Mouse (Mus musculus) forebrain, embryonic 11.5 days (tissue): ENCODE data around the gene Rtn4. TPM values are rescaled to one million over a fixed set of nuclear protein-coding genes. Genes with fewer than 3 reads are reported as not detected.
A peak's percentile ranks its signal among the peaks of the same experiment; 100 is the strongest.

ENCODE experiments used
- ATAC-seq: fragments of 200-750 bp; cut with Nextera tagmentation; replicated peaks from 2 replicates; pipeline ENCODE4 v1.8.0; 2017; ENCODE audit warnings: moderate TSS enrichment; ENCODE audit not compliant: low FRiP score
- DNase-seq: peaks from one replicate; pipeline ENCODE4 v3.0.0-alpha.2; 2017; ENCODE audit warnings: low spot score
- H3K27ac ChIP-seq: fragments of 300-500 bp; sonication (generic); 2 replicates; pipeline ENCODE4 v1.5.1; 2014; ENCODE audit warnings: low read depth, low read length
- H3K27me3 ChIP-seq: fragments of 300-500 bp; sonication (generic); 2 replicates; pipeline ENCODE4 v1.6.1; 2014; ENCODE audit warnings: mild to moderate bottlenecking, low read length, mixed read lengths; ENCODE audit not compliant: control insufficient read depth, insufficient read depth
- H3K36me3 ChIP-seq: fragments of 300-500 bp; sonication (generic); 2 replicates; pipeline ENCODE4 v1.6.1; 2014; ENCODE audit warnings: mild to moderate bottlenecking, low read length, moderate library complexity, mixed read lengths; ENCODE audit not compliant: control insufficient read depth, insufficient read depth
- H3K4me1 ChIP-seq: fragments of 300-500 bp; sonication (generic); replicated peaks from 2 replicates; pipeline ENCODE4 v1.6.1; 2014; ENCODE audit warnings: low read length, mixed read lengths; ENCODE audit not compliant: control insufficient read depth, insufficient read depth
- H3K4me2 ChIP-seq: fragments of 300-500 bp; sonication (generic); 2 replicates; pipeline ENCODE4 v1.6.1; 2014; ENCODE audit warnings: low read depth, mild to moderate bottlenecking, low read length, moderate library complexity, mixed read lengths; ENCODE audit not compliant: severe bottlenecking
- H3K4me3 ChIP-seq: fragments of 300-500 bp; sonication (generic); 2 replicates; pipeline ENCODE4 v1.5.1; 2014; ENCODE audit warnings: low read depth, low read length
- H3K9ac ChIP-seq: fragments of 300-500 bp; sonication (generic); 2 replicates; pipeline ENCODE4 v1.6.1; 2014; ENCODE audit warnings: low read length
- H3K9me3 ChIP-seq: fragments of 300-500 bp; sonication (generic); 2 replicates; pipeline ENCODE4 v1.6.1; 2016; ENCODE audit warnings: low read length, mixed read lengths; ENCODE audit not compliant: control insufficient read depth
- WGBS: fragments of 180-500 bp; shearing (Covaris S2); extraction: QIAGEN DNeasy Blood & Tissue Kit; methylation state at CpG from one replicate; pipeline ENCODE4 v1.1.7; 2014; 5-methylcytosine and 5-hydroxymethylcytosine counted together
- polyA plus RNA-seq: library from polyadenylated mRNA; unstranded; fragments of >200 nt; fragmentation: Nextera tagmentation; extraction: Ambion mirVana; gene quantifications from 2 replicates; pipeline ENCODE4 v1.2.1, GENCODE M21; 2014

Rtn4 gene
- polyA plus RNA-seq, 1 experiment from 2014 or later = 70.0 TPM

DNA sequence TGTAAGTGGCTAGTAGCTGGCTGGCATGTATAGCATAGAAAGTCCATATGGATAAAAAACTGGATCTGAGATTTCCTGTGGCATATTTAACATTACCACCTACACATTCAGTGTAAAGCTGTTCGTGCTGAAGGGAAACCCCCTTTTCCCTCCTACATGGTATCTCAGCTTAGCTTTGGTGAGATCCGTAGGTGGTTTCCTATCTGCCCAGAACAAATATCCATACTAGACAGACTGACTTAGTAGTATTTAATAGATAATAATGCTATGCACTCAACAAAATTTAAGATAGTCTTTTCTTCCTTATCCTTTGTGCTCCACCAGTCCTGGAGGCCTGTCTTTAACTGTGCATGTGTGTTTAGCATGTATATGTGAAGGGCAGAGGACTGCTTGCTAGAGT, 19.4 kb upstream of the Rtn4 start:
- Histone ChIP-seq H3K9me3 (no peaks in the 10 kb centered on the region), H3K9ac (no peak overlapping the region), H3K27ac (no peak overlapping the region), H3K4me2 (no peak overlapping the region), H3K36me3 (no peaks in the 10 kb centered on the region), H3K4me3 (no peak overlapping the region), H3K4me1 (no peaks in the 10 kb centered on the region), H3K27me3 (no peaks in the 10 kb centered on the region)
- DNase-seq = no peak
- no peak for ATAC-seq
- 92% methylated on average over 2 of the region's 2 CpGs for WGBS

DNA sequence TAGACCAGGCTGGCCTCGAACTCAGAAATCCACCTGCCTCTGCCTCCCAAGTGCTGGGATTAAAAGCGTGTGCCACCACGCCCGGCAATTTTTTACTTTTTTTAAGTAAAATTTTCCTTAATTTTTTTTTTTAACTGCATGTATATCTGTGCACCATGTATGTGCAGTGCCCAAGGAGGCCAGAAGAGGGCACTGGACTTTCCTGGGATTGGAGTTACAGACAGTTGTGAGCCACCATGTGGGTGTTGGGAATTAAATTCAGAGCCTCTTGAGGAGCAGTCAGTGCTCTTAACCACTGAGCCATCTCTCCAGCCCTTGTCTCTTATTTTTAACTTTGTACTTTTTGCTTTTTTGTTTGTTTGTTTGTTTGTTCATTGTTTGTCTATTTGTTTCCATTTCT, 16.0 kb upstream of the Rtn4 start:
- Histone ChIP-seq H3K4me2 (no peak overlapping the region), H3K27ac (no peak overlapping the region), H3K36me3 (no peaks in the 10 kb centered on the region), H3K9me3 (no peaks in the 10 kb centered on the region), H3K4me3 (no peak overlapping the region), H3K4me1 (no peaks in the 10 kb centered on the region), H3K9ac (no peak overlapping the region), H3K27me3 (no peaks in the 10 kb centered on the region)
- 97% methylated on average over 4 of the region's 4 CpGs for WGBS
- no peak for ATAC-seq
- DNase-seq = no peak

DNA sequence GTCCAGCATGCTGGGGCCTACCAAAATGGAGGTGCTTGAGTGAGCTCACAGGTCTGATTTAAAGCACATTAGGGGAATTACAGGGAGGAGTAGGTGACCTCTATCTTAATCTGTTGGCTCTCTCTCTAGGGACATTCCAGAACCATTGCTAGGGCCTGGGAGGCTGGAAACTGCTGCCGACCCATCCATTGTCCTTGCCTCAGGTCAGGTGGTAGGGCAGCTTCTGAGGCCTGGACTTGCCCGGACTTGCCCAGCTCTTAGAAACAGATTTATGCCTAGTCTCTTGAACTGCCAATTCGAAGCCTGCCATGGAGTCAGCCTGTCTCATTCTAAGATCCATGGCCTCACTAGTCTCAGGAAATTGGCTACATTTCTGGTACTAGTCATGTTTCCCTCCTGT, 12.8 kb upstream of the Rtn4 start:
- Histone ChIP-seq H3K27me3 (no peaks in the 10 kb centered on the region), H3K4me2 (no peak overlapping the region), H3K4me1 (no peaks in the 10 kb centered on the region), H3K4me3 (no peak overlapping the region), H3K9me3 (no peaks in the 10 kb centered on the region), H3K36me3 (no peaks in the 10 kb centered on the region), H3K27ac (no peak overlapping the region), H3K9ac (no peak overlapping the region)
- no peak for DNase-seq
- WGBS = 88% methylated on average over 3 of the region's 3 CpGs
- no peak for ATAC-seq

DNA sequence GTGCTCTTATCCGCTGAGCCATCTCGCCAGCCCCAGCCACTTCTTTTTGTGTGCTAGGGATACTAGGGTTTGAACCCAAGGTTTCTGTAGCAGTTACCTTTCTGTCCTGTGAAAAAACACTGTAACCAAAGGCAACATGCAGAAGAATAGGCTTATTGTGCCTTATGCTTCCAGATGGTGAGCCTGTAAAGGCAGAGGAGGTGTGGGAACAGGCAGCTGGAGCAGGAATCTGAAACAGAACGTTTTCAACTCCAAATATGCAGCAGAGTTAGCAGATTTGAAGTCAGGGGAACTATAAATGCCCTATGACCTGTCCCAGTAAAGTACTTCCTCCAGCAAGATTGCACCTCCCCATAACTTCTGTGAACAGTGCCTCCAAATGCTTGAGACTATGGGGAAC, 12.0 kb upstream of the Rtn4 start:
- Histone ChIP-seq H3K27me3 (no peaks in the 10 kb centered on the region), H3K36me3 (no peaks in the 10 kb centered on the region), H3K4me3 (no peak overlapping the region), H3K4me2 (no peak overlapping the region), H3K9me3 (no peaks in the 10 kb centered on the region), H3K4me1 (no peaks in the 10 kb centered on the region), H3K9ac (no peak overlapping the region), H3K27ac (no peak overlapping the region)
- 75% methylated on average over 3 of the region's 3 CpGs for WGBS
- no peak for ATAC-seq
- DNase-seq = no peak

DNA sequence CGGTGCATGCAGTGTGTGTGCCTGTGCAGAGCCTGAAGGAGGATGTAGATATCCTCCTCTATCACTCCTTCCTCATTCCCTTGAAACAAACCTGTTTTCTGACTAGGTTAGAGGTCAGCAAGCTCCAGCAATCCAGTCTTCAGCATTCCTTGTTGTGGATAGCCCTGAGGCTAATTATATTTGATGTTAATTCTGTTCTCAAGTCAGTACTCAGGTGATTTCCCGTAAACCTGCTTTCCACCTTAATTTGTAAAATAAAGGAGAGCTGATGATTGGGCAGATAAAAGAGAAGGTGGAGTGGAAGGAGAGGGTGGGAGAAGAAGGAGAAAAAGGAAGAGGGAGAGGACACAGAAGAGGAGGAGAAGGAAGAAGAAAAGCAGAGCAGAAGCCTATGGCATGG, 8.5 kb upstream of the Rtn4 start:
- no peaks in the 10 kb centered on the region for H3K9me3 ChIP-seq
- H3K9ac ChIP-seq = no peak overlapping the region
- 93% methylated on average over 2 of the region's 2 CpGs for WGBS
- H3K4me2 ChIP-seq = no peak overlapping the region
- ATAC-seq (no peak), DNase-seq (no peak)
- H3K27ac ChIP-seq = no peak overlapping the region
- no peaks in the 10 kb centered on the region for H3K27me3 ChIP-seq
- no peaks in the 10 kb centered on the region for H3K36me3 ChIP-seq
- no peak overlapping the region for H3K4me3 ChIP-seq
- no peaks in the 10 kb centered on the region for H3K4me1 ChIP-seq

DNA sequence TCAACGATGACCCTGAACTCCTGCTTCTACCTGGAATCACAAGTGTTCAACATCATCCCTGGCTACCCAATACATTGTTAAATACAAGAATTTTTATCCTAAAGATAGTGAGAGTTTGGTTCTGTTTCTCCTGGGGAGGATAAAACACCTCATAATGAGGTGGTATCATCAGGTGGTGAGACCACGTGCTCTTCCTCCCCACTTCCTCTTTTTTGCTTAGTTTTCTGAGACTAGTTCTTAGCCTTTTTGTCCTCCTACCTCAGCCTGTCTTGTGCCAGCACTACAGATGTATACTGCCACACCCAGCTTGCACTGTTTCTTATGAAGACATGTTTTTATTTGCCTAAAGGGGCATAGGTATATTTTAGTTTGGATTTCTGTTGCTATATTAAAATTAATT, 6.6 kb upstream of the Rtn4 start:
- H3K4me3 ChIP-seq = no peak overlapping the region
- ATAC-seq = no peak
- H3K9me3 ChIP-seq = no peaks in the 10 kb centered on the region
- DNase-seq = no peak
- no peak overlapping the region for H3K9ac ChIP-seq
- H3K4me1 ChIP-seq = no peaks in the 10 kb centered on the region
- H3K36me3 ChIP-seq = no peaks in the 10 kb centered on the region
- no peak overlapping the region for H3K4me2 ChIP-seq
- WGBS = 78% methylated on average over 2 of the region's 2 CpGs
- H3K27ac ChIP-seq = no peak overlapping the region
- H3K27me3 ChIP-seq = no peaks in the 10 kb centered on the region

DNA sequence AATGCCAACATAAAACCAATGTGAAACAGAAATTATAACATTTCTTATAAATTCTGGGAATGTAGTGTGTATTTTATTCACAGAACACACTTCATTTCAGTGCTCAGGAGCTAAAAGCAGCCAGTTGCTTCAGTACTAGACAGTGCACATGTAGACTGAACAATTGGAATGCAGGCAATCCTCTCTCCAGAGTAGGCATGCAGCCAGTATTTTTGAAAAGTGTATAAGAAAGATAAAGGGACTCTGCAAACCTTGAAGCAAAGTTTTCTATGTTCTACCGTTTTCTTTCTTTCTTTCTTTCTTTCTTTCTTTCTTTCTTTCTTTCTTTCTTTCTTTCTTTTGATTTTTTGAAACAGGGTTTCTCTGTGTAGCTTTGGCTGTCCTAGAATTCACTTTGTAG, 1.2 kb upstream of the Rtn4 start:
- Histone ChIP-seq H3K36me3 (no peaks in the 10 kb centered on the region), H3K4me2 (no peak overlapping the region), H3K27ac (no peak overlapping the region), H3K9ac (no peak overlapping the region), H3K9me3 (no peaks in the 10 kb centered on the region), H3K4me1 (no peaks in the 10 kb centered on the region), H3K27me3 (no peaks in the 10 kb centered on the region), H3K4me3 (no peak overlapping the region)
- no peak for DNase-seq
- WGBS = 87% methylated on average over 1 of the region's 1 CpGs
- ATAC-seq = no peak

DNA sequence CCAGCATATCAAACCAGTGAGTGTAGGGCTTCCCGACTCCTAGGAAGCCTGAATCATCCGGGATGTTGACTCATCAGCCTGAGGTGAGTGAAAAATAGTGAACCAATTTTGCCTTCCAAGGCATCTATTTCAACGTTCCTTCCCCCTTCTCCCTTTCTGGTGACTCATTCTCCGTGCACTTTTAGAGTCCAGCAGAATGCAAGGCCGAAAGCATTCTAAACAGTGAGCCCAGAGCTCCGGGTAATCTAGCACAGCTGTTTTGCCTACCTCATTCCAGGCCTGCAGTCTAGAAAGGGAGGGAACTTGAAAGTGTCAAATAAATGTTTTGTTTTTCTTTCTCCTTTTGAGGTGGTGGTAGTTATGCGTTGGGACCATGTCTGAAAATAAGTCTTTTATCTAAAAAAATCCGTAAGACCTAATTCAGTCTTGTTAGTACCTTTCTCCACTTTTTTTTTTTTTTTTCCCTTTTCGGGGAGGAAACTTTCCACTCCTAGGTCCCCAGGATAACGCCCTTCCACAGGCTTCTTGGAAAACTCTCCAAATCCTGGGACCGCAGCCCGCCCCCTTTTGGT, 550 bp upstream of the Rtn4 start:
- Histone ChIP-seq H3K4me2 (peak overlapping the region; percentile 15; the same call in 1 of the 2 replicates), H3K27ac (no peak overlapping the region)
- 25% methylated on average over 12 of the region's 12 CpGs for WGBS

DNA sequence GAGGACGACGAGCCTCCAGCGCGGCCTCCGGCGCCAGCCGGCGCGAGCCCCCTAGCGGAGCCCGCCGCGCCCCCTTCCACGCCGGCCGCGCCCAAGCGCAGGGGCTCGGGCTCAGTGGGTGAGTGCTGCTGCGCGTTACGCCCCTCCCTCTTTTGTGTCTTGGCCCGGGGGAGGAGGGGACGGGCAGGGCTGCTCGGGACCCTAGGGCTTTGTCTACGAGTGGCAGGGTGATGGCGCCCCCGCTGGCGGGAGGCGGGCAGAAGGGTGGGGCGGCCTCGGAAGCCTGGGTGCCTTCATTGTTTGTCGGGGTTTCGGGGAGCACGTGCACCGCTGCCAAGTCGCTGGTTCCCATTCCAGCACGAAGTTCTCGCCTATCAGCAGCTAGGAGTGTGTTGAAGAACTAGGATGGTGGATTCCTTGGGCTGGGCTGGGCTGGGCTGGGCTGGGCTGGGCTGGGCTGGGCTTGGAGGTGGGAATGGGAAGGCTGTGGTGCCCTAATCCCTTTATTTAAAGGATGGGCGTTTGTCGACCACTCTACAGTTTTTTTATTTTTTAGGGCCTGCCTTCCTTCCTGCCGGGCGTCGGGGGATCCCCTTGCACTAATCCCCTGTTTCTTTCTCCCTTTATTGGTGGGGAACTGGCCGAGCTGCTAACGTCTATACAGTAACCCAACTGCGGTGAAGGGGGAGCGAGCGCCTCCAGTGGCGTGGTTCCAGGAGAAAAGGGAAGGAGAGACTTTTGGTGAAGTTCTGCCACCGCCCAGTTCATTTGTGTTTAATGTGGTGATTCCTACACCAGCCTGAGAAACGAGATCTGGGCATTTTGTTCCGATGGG, 1.0 kb downstream of the Rtn4 start:
- under 1% methylated on average over 47 of the region's 53 CpGs for WGBS
- no peaks in the 10 kb centered on the region for H3K27me3 ChIP-seq

More for the DNA sequence above, 550 bp upstream of the Rtn4 start:
- peak overlapping the region; percentile 96; the same call in 1 of the 2 replicates for H3K4me3 ChIP-seq
- no peaks in the 10 kb centered on the region for H3K36me3 ChIP-seq
- DNase-seq (no peak), ATAC-seq (no peak)
- H3K9ac ChIP-seq = no peak overlapping the region
- no peaks in the 10 kb centered on the region for H3K9me3 ChIP-seq
- H3K4me1 ChIP-seq = no peaks in the 10 kb centered on the region
- H3K27me3 ChIP-seq = no peaks in the 10 kb centered on the region

More for the DNA sequence above, 1.0 kb downstream of the Rtn4 start:
- Histone ChIP-seq H3K27ac (peak overlapping the region; percentile 95), H3K4me1 (no peaks in the 10 kb centered on the region), H3K4me3 (peak overlapping the region; percentile 96), H3K4me2 (peak overlapping the region; percentile 58), H3K36me3 (no peaks in the 10 kb centered on the region), H3K9ac (peak overlapping the region; percentile 98), H3K9me3 (no peaks in the 10 kb centered on the region)
- peak; percentile 95 for DNase-seq
- ATAC-seq = peak; percentile 93
